Mouse (Mus musculus) limb, embryonic 10.5 days (tissue): ENCODE results near the gene Fscn2. TPM values are rescaled to one million over a fixed set of nuclear protein-coding genes. Genes with fewer than 3 reads are reported as not detected.
"Not testable (repeated sequence)": the region's sequence is repeated elsewhere in the genome, so short reads cannot be mapped to it uniquely, and the experiment has no call there.

ENCODE experiments used
- DNase-seq: peaks from one replicate; pipeline ENCODE4 v3.0.0-alpha.2; 2017; ENCODE audit warnings: low spot score
- H3K27ac ChIP-seq: fragments of 300-500 bp; sonication (generic); 2 replicates; pipeline ENCODE4 v1.5.1; 2016; ENCODE audit warnings: mild to moderate bottlenecking
- H3K27me3 ChIP-seq: fragments of 300-500 bp; sonication (generic); 2 replicates; pipeline ENCODE4 v1.6.1; 2016; ENCODE audit warnings: low read depth, mild to moderate bottlenecking; ENCODE audit not compliant: poor library complexity, severe bottlenecking
- H3K36me3 ChIP-seq: fragments of 300-500 bp; sonication (generic); 2 replicates; pipeline ENCODE4 v1.6.1; 2016; ENCODE audit warnings: mild to moderate bottlenecking, moderate library complexity
- H3K4me1 ChIP-seq: fragments of 300-500 bp; sonication (generic); 2 replicates; pipeline ENCODE4 v1.6.1; 2016
- H3K4me3 ChIP-seq: fragments of 300-500 bp; sonication (generic); 2 replicates; pipeline ENCODE4 v1.5.1; 2016; ENCODE audit warnings: mild to moderate bottlenecking, moderate library complexity
- H3K9me3 ChIP-seq: fragments of 300-500 bp; sonication (generic); replicated peaks from 2 replicates; pipeline ENCODE4 v1.6.1; 2016; ENCODE audit warnings: mild to moderate bottlenecking
- WGBS: fragments of 180-500 bp; shearing (Covaris S2); methylation state at CpG from one replicate; pipeline ENCODE4 v1.1.7; 2016; 5-methylcytosine and 5-hydroxymethylcytosine counted together
- microRNA-seq: library from miRNA; unstranded; fragments of <30 nt; microRNA quantifications from one replicate; pipeline ENCODE4, GENCODE M21; 2017
- polyA plus RNA-seq: library from polyadenylated mRNA; unstranded; fragments of >200 nt; fragmentation: Nextera tagmentation; extraction: Ambion mirVana; gene quantifications from 2 replicates; pipeline ENCODE4 v1.2.1, GENCODE M21; 2016

Fscn2 gene
- polyA plus RNA-seq, 1 experiment from 2014 or later, result 0.74 TPM

GRCm38 (mm10) chr11:120399319-120399718 lies 38.0 kb downstream of the Fscn2 start:
- Histone ChIP-seq H3K4me3 (no peak overlapping the region), H3K36me3 (peaks cover 98% of the 10 kb centered on the region), H3K27me3 (no peaks in the 10 kb centered on the region), H3K9me3 (no peaks in the 10 kb centered on the region), H3K4me1 (no peaks in the 10 kb centered on the region), H3K27ac (no peak overlapping the region)
- no peak for DNase-seq
- WGBS, result 92% methylated on average over 2 of the region's 2 CpGs

GRCm38 (mm10) chr11:120404814-120405213 lies 43.5 kb downstream of the Fscn2 start:
- H3K4me3 ChIP-seq, result no peak overlapping the region
- peaks cover 100% of the 10 kb centered on the region for H3K36me3 ChIP-seq
- H3K4me1 ChIP-seq, result no peaks in the 10 kb centered on the region
- no peaks in the 10 kb centered on the region for H3K27me3 ChIP-seq
- no peak overlapping the region for H3K27ac ChIP-seq
- H3K9me3 ChIP-seq, result no peaks in the 10 kb centered on the region
- DNase-seq, result no peak
- 94% methylated on average over 1 of the region's 1 CpGs for WGBS

- no peak for DNase-seq
- no peak overlapping the region for H3K27ac ChIP-seq
- H3K4me1 ChIP-seq, result no peaks in the 10 kb centered on the region
- peaks cover 100% of the 10 kb centered on the region for H3K36me3 ChIP-seq
- H3K4me3 ChIP-seq, result no peak overlapping the region
- 93% methylated on average over 3 of the region's 3 CpGs for WGBS
- H3K27me3 ChIP-seq, result no peaks in the 10 kb centered on the region
- no peaks in the 10 kb centered on the region for H3K9me3 ChIP-seq
These were observed 44.5 kb downstream of the Fscn2 start for GRCm38 (mm10) chr11:120405867-120406266.

GRCm38 (mm10) chr11:120406445-120406844 lies 45.1 kb downstream of the Fscn2 start:
- no peaks in the 10 kb centered on the region for H3K27me3 ChIP-seq
- no peak for DNase-seq
- H3K36me3 ChIP-seq, result peaks cover 100% of the 10 kb centered on the region
- no peaks in the 10 kb centered on the region for H3K9me3 ChIP-seq
- no peak overlapping the region for H3K4me3 ChIP-seq
- WGBS, result 88% methylated on average over 1 of the region's 1 CpGs
- no peak overlapping the region for H3K27ac ChIP-seq
- no peaks in the 10 kb centered on the region for H3K4me1 ChIP-seq

- H3K27me3 ChIP-seq, DNase-seq, H3K27ac ChIP-seq, H3K4me1 ChIP-seq, H3K9me3 ChIP-seq, H3K4me3 ChIP-seq: not testable (repeated sequence)
- WGBS, result 96% methylated on average over 9 of the region's 10 CpGs
- peaks cover 98% of the 10 kb centered on the region for H3K36me3 ChIP-seq
These were observed 52.3 kb downstream of the Fscn2 start for GRCm38 (mm10) chr11:120413621-120414020.

Small RNAs within 50 kb of the gene (microRNA-seq; reads per million reads assigned to microRNA genes)
- gene Gm23419 (not detected), gene Mir6935 (2.6 reads per million)

Other genes with a start within 250 kb of the Fscn2 start
- 99.6 and 99.8 TPM in 2 replicates for gene Slc38a10, start 210.2 kb upstream of the Fscn2 start, polyA plus RNA-seq
- gene Bahcc1, start 128.6 kb upstream of the Fscn2 start, polyA plus RNA-seq, result 19.9 and 20.3 TPM in 2 replicates
- 3,099 and 3,197 TPM in 2 replicates for gene Actg1, start 13.0 kb upstream of the Fscn2 start, polyA plus RNA-seq
- gene Faap100, start 17.2 kb downstream of the Fscn2 start, polyA plus RNA-seq, result 34.2 and 40.6 TPM in 2 replicates
- 55.7 and 56.8 TPM in 2 replicates for gene Nploc4, start 76.2 kb downstream of the Fscn2 start, polyA plus RNA-seq
- not detected in 2 replicates for gene Tspan10, start 81.1 kb downstream of the Fscn2 start, polyA plus RNA-seq
- gene Pde6g, start 92.0 kb downstream of the Fscn2 start, polyA plus RNA-seq, result 0.24 TPM in 1 of 2 replicates, not detected in the other
- gene Oxld1, start 96.5 kb downstream of the Fscn2 start, polyA plus RNA-seq, result 9.7 and 10.5 TPM in 2 replicates
- gene Ccdc137, start 96.6 kb downstream of the Fscn2 start, polyA plus RNA-seq, result 48.9 and 56.7 TPM in 2 replicates
- gene Arl16, start 106.1 kb downstream of the Fscn2 start, polyA plus RNA-seq, result 54.2 and 65.6 TPM in 2 replicates
- 187 and 250 TPM in 2 replicates for gene Mrpl12, start 123.1 kb downstream of the Fscn2 start, polyA plus RNA-seq
- gene Slc25a10, start 130.3 kb downstream of the Fscn2 start, polyA plus RNA-seq, result 69.0 and 71.8 TPM in 2 replicates
- gene Gcgr, start 169.2 kb downstream of the Fscn2 start, polyA plus RNA-seq, result 0.26 and 1.1 TPM in 2 replicates
- 223 and 235 TPM in 2 replicates for gene Mcrip1, start 188.2 kb downstream of the Fscn2 start, polyA plus RNA-seq
- 0.25 and 0.26 TPM in 2 replicates for gene Ppp1r27, start 189.6 kb downstream of the Fscn2 start, polyA plus RNA-seq
- gene P4hb, start 211.7 kb downstream of the Fscn2 start, polyA plus RNA-seq, result 613 and 656 TPM in 2 replicates
- 742 and 814 TPM in 2 replicates for gene Arhgdia, start 220.1 kb downstream of the Fscn2 start, polyA plus RNA-seq
- gene Alyref, start 236.8 kb downstream of the Fscn2 start, polyA plus RNA-seq, result 720 and 728 TPM in 2 replicates
- gene Anapc11, start 236.9 kb downstream of the Fscn2 start, polyA plus RNA-seq, result 201 and 207 TPM in 2 replicates
- gene Npb, start 246.9 kb downstream of the Fscn2 start, polyA plus RNA-seq, result 0.56 TPM in 1 of 2 replicates, not detected in the other